Mouse (Mus musculus) large intestine, adult 2 months (tissue): ENCODE data around the gene Tmem212. TPM values are rescaled to one million over a fixed set of nuclear protein-coding genes. Genes with fewer than 3 reads are reported as not detected.
"Not testable (repeated sequence)": the region's sequence is repeated elsewhere in the genome, so short reads cannot be mapped to it uniquely, and the experiment has no call there.

Experiments
- DNase-seq: peaks from one replicate; pipeline ENCODE4 v3.0.0-alpha.2; 2012; ENCODE audit warnings: low read depth, low spot score
- WGBS: fragments of 180-500 bp; shearing (Covaris S2); methylation state at CpG from one replicate; pipeline ENCODE4 v1.1.7; 2018; 5-methylcytosine and 5-hydroxymethylcytosine counted together
- polyA plus RNA-seq: library from polyadenylated mRNA; depleted of rRNA; stranded (reverse); fragments of >200 nt; gene quantifications from 2 replicates; pipeline ENCODE4 v1.2.3, GENCODE M21; 2012; rRNA removed

Tmem212 gene
- polyA plus RNA-seq, result not detected in 2 replicates

DNA sequence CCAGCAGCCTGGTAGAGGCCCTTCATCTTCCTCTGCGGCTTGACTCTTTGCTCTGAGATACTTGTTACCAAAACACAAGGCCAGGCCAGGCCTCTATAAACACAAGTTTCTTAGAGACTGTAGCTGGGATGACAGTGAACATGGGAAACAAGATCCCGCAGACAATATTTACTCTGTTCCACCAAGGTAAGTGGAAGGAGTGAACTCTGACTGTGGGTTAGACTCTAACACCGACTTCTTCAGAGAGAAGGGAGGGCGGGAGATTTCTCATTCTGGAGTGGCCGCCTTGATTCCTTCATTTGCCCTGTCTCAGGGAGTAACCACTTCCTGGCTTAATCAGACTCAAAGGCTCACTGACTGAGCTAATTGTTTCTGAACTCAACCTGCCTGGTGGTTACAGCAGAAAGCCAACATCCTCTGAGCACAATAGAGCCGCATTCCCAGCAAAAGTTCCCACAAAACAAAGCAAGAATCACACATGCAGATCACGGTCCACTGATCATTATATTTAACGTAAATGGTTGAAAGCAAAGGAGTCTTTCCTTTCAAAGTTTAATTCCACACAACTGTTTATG, at the start of gene Tmem212:
Tmem212 (minus strand) TSS at position 51 of the 575 bp plus-strand sequence.
- DNase-seq, result no peak
- WGBS, result 71% methylated on average over 8 of the region's 8 CpGs

- DNase-seq, result not testable (repeated sequence)
- 65% methylated on average over 2 of the region's 2 CpGs for WGBS
These were observed 49.2 kb upstream of the Tmem212 start for GRCm38 (mm10) chr3:27945397-27945796.

- DNase-seq, result no peak
- WGBS, result 73% methylated on average over 7 of the region's 7 CpGs
These were observed 46.8 kb upstream of the Tmem212 start for GRCm38 (mm10) chr3:27942991-27943390.

DNA sequence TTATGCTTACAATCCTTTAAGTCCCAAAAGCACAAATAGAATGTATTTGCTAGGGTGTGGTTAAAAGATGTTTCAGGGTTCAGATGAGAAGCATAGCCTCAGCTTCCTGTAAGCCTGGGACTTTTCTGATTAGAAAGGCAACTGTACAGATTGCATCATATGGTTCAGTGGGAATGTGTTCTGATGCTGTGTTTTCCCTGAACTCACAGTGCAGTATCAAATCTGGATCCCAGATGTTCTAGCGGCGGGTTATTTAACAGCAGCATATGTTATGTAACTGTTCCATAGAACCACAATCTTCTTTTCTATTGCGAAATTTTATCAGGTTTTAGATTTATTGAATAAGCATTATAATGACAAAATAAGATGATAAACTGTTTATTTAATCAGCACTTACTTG, 45.5 kb upstream of the Tmem212 start:
- no peak for DNase-seq
- WGBS, result 64% methylated on average over 3 of the region's 3 CpGs

- under 1% methylated on average over 65 of the region's 68 CpGs for WGBS
- DNase-seq, result no peak
These were observed 42.5 kb upstream of the Tmem212 start, which contains the start of gene Pld1 for GRCm38 (mm10) chr3:27938381-27939323. Gene Pld1 (plus strand): TSS chr3:27938695.

- WGBS, result 81% methylated on average over 13 of the region's 13 CpGs
- no peak for DNase-seq
These were observed 41.3 kb upstream of the Tmem212 start for GRCm38 (mm10) chr3:27937144-27938110.

DNA sequence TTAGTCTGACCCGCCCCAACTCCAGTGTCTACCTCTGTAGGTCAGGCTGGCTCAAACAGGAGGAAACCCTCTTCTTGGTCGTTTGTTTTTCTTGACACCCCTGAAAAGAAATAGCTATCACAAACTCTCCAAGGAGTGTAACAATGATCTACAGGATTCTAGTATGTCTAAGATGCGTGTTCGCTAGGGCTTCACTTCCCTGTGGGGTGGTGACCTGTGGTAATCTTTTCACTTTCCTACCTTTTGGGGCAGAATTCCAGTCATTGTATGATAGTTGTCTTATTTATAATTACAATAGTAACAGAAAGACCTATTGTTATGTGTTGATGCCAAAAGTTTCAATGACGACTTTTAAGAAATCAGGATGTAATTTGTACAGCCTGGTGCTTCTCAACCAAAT, 40.6 kb upstream of the Tmem212 start:
- no peak for DNase-seq
- 86% methylated on average over 5 of the region's 5 CpGs for WGBS

DNA sequence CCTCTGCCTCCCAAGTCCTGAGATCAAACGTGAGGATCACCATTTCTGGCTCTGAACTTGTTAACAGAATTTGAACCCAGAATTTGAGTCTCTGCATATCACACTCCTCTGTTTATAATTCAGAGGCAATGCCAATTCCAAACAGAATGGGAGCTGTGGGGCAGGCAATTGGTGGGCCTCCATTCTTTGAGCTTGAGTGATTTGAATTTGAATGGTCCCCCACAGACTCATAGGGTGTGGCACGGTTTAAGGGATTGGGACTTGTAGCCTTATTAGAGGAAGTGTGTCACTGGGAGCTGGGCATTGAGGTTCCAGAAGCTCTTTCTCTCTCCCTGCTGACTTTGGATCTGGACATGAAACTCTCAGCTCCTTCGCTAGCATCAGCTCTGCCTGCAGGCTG, 39.5 kb upstream of the Tmem212 start:
- no peak for DNase-seq
- WGBS, result 89% methylated on average over 3 of the region's 3 CpGs

- DNase-seq, result no peak
- 78% methylated on average over 5 of the region's 5 CpGs for WGBS
These were observed 36.2 kb upstream of the Tmem212 start for GRCm38 (mm10) chr3:27932391-27932790.

DNA sequence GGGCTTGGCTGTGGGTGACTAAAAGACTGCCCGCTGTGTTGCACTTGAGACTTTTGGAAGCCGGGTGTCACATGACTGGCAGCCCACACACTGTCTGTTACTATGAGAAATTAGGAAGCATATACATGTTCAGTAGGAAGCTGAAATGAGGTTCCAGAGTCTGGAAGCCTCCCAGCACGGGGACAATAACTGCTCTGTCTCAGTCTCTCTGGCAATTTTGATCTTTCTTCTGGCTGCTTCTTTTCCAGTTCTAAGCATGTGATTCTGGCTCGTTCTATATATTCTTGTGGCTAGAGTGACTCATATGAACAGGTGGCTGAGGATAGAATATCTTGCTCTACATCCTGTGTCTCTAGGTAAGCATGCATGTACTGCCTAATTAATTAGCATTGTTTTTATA, 33.1 kb upstream of the Tmem212 start:
- 82% methylated on average over 4 of the region's 4 CpGs for WGBS

DNA sequence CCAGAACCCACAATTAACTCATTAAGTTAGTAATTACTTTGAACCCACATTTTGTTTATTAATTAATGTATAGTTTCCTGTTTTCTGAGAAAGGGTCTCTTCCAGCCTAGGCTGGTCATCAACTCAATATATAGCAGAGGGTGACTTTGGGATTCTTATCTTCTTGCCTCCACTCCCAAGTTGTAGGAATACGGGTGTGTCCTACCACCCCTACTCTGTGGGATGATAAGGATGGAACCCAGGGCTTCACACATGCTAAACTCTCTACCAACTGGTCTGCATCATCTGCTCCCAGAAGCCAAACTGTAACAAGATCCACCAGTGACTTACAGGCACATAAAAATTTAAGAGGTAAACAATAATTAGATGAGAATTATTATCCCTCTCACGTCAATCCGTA, 27.9 kb upstream of the Tmem212 start:
- no peak for DNase-seq
- 73% methylated on average over 3 of the region's 3 CpGs for WGBS

More for the DNA sequence above, 33.1 kb upstream of the Tmem212 start:
- DNase-seq, result no peak

- no peak for DNase-seq
- WGBS, result 42% methylated on average over 11 of the region's 11 CpGs
These were observed 25.3 kb upstream of the Tmem212 start for GRCm38 (mm10) chr3:27921268-27922020.

GRCm38 (mm10) chr3:27918656-27919436, 22.7 kb upstream of the Tmem212 start:
- WGBS, result 72% methylated on average over 14 of the region's 14 CpGs

GRCm38 (mm10) chr3:27909016-27909415, 12.8 kb upstream of the Tmem212 start:
- no peak for DNase-seq
- WGBS, result 91% methylated on average over 3 of the region's 3 CpGs

More at GRCm38 (mm10) chr3:27918656-27919436, 22.7 kb upstream of the Tmem212 start:
- DNase-seq, result no peak

- 86% methylated on average over 2 of the region's 2 CpGs for WGBS
- DNase-seq, result no peak
These were observed 12.1 kb upstream of the Tmem212 start for GRCm38 (mm10) chr3:27908316-27908715.

GRCm38 (mm10) chr3:27907301-27907700, 11.1 kb upstream of the Tmem212 start:
- WGBS, result 75% methylated on average over 2 of the region's 2 CpGs
- no peak for DNase-seq

- 84% methylated on average over 7 of the region's 7 CpGs for WGBS
- DNase-seq, result no peak
These were observed 10.6 kb upstream of the Tmem212 start for GRCm38 (mm10) chr3:27906647-27907209.
